Mouse (Mus musculus): ENCODE data around the gene Prkce.

Gene Prkce

DNA sequence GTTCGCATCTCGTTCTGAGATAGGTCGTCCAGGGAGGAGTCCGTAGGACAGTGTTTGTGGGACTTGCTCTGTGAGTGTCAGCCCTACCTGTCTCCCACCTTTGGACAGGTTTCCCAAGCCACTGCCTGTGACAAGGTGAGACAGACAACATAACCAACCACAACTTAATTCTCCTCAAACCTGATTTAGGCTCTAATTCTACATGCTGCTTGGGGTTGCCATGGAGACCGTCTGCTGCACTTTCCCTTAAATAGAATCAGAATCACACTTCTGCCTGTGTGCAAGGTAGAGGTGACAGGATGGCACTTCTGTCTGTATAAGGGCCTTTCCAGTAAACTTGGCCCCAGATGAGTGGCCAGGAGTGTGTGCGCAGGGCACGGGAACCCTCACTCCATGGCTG lies 248.4 kb downstream of the Prkce start:
- DNase-seq (ENCODE audit: low spot score), result no peak

- no peak for DNase-seq (ENCODE audit: low spot score)
Observed at GRCm38 (mm10) chr17:86418334-86418733, 250.7 kb downstream of the Prkce start.

DNA sequence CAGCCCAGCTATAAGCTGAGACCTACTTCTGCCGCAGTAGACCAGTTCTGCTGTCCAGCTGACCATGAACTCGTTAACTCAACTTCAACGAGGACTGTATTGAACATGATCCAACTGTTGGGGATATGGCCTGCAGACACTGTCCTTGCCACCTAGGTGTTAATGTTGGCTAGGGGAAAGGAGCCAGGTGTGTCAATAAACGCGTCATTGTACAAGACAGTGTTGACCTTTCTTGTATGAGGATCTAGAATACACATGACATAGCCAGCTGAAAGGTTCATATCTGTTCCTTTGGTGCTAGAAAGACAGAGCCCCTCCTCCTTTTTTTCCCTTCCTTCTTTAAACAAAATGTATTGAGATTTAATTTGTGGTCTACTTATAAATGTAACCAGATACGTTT lies 251.6 kb downstream of the Prkce start:
- DNase-seq (ENCODE audit: low spot score), result no peak

- DNase-seq (ENCODE audit: low spot score), result no peak
Observed at GRCm38 (mm10) chr17:86420646-86421338, 253.2 kb downstream of the Prkce start.

- no peak for DNase-seq (ENCODE audit: low spot score)
Observed at GRCm38 (mm10) chr17:86422023-86422422, 254.4 kb downstream of the Prkce start.

DNA sequence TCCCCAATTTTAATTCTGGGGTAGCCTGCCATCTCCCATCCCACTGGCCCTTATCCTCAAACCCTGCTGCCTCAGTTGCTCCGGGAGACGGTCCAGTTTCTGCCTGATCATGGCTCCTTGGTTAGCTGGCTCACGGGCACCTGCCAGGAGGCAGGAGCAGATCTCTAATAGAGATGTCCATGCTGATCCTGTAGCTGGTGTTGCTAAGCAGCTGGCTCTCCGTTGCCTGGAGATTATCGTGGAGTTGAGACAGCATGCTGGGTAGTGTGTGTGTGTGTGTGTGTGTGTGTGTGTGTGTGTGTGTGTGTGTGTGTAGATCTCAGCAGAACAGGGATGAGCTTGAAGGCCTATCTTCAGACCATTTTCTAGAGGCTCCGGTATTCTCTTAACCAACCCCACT lies 262.3 kb downstream of the Prkce start:
- DNase-seq (ENCODE audit: low spot score), result no peak

DNA sequence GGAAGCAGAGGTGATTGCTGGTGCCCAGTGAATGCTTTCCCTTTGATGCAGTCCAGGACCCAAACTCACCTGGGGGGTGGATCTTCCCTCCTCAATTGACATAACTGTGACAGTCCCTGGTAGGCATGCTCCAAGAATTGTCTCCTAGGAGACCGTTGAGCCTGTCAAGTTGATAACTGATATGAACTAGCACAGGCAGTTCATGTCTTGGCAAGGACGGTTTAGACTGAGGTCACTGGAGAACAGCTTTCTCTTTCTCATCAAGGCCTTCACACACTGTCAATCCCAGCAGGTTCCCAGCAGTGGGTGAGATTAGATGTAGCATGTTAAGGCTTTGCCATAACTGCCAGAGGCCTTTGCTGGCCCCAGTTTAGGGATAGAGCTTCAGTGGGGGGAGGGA lies 265.5 kb downstream of the Prkce start:
- DNase-seq (ENCODE audit: low spot score), result no peak

- DNase-seq (ENCODE audit: low spot score), result no peak
Observed at GRCm38 (mm10) chr17:86433813-86434212, 266.2 kb downstream of the Prkce start.

- DNase-seq (ENCODE audit: low spot score), result no peak
Observed at GRCm38 (mm10) chr17:86434781-86435180, 267.2 kb downstream of the Prkce start.

GRCm38 (mm10) chr17:86435570-86435969 lies 268.0 kb downstream of the Prkce start:
- DNase-seq (ENCODE audit: low spot score), result no peak

DNA sequence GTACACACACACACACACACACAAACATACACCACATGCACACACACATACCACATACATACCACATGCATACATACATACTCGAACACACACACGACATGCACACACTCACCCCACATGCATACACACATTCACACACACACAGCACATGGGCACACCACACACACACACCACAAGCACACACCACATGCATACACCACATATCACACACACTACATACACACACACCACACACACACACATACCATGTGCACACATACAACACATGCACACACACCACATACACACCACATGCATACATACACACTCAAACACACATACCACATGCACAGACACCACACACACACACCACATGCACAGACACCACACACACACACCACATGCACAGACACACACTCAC lies 268.4 kb downstream of the Prkce start:
- no peak for DNase-seq (ENCODE audit: low spot score)

GRCm38 (mm10) chr17:86436583-86437370 lies 269.2 kb downstream of the Prkce start:
- DNase-seq (ENCODE audit: low spot score), result peak; percentile 34

GRCm38 (mm10) chr17:86437516-86438277 lies 270.1 kb downstream of the Prkce start:
- no peak for DNase-seq (ENCODE audit: low spot score)

GRCm38 (mm10) chr17:86438278-86438661 lies 270.7 kb downstream of the Prkce start:
- no peak for DNase-seq (ENCODE audit: low spot score)

DNA sequence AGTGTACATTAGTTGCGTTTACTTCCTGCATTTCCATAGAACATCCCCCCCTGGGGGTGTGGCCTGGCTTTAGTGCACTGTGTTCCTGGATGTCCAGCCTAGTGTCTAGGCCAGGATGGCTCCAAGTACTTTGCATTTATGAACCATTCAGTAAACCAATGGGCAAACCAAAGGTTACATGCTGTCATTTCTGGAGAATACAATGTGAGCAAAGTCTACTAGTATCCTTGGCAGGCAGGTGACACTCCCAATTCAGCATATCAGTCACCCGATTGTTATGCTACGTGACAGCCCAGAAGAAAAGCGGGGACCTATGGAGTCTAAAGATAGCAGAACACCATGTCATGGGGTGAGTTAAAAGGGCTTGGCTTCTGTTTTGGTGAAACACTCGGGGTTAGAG lies 271.2 kb downstream of the Prkce start:
- DNase-seq (ENCODE audit: low spot score), result no peak

DNA sequence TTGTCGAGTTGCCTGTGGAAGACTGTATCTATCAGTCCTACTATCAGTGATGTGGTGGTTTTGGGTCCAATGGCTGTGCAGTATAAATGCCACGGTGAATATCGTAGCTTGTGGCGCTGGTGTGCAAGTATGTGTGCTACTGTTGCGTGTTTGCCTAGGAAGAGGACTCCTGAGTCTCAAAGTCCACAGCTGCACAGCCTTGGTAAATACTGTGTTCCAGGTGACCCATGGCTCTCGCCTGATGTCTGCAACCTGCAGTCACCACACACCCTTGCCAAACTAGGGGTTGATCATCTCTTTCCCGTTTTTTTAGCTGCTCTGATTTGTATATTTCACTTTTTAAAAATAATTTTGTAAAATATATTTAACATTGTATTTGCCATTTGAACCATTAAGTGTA lies 273.5 kb downstream of the Prkce start:
- DNase-seq (ENCODE audit: low spot score), result no peak

DNA sequence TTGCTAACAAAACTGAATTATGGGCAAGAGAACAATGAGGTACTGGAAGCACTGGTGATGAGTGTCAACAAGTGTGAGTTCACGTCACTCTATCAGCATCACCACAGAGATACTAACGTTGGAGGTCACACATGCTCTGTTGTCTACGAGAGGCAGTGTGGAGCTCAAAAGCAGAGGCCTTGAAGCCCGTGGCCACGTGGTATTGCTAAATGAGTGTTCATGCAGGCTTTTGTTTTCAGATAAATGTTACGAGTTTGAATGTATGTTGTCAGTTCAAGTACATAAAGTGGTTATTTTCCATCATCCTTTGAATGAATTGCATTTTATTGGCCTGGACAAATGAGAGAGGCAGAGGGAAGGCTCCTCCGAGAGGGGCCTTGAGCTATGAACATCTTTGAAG lies 276.3 kb downstream of the Prkce start:
- DNase-seq (ENCODE audit: low spot score), result no peak

DNA sequence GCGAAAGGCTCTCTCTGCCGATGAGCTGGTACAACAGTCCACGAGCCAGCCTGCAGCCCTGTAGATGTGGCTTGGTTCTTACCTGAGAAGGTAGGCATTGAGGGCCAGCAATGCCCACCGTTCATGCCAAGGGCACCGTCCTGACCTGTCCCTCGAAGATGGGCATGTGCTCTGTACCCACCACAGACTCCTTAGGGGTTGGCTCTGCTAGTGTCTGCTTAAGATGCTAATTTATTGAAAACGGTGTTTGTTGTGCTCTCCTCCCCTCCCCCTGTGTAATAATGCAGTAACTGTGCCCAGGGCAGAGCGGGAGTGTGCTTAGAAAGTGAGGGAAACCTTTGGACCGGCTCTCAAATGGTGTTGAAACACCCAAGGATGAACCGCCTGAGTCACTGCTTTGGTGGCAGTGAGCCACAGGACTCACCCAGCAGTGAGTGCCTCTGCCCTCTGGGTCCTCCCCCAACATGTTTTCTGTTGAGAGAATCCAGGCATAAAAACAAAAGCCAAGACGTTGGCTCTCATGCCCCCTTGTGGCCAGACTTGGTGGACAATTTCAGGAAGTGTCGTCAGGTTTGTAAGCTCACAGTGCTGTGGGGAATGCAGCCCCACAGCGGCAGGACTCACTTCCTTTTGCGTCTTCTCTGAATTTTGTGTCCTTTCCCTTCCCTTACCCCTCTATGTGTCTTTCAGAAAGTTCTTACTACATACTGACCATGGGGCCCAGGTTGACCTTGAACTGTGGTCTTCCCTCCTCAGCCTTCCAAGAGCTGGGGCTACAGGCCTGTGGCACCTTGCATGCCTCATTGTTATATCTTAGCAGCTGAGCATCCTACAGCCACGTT lies 277.2 kb downstream of the Prkce start:
- DNase-seq (ENCODE audit: low spot score), result peak; percentile 95

- DNase-seq (ENCODE audit: low spot score), result no peak
Observed at GRCm38 (mm10) chr17:86445420-86445720, 277.8 kb downstream of the Prkce start.

DNA sequence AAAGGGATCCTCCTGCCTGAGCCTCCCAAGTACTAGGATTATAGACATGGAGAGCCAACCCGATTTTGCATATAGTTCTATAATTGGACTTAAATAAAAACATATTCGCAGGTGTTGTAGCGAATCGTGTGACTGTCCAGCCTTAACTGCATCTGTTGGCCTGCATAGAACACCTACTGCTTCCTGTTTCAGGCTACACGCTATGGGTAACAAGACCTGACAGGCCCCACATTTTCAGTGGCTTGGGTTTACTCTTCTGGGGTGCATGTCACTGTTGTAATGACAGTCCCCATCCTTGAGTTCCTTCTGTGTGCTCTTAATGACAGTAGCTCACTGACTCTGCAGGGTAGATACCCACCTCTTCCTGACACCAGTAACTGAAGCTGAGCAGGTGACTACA lies 278.3 kb downstream of the Prkce start:
- no peak for DNase-seq (ENCODE audit: low spot score)

GRCm38 (mm10) chr17:86447101-86447598 lies 279.6 kb downstream of the Prkce start:
- DNase-seq (ENCODE audit: low spot score), result peak; percentile 61

DNA sequence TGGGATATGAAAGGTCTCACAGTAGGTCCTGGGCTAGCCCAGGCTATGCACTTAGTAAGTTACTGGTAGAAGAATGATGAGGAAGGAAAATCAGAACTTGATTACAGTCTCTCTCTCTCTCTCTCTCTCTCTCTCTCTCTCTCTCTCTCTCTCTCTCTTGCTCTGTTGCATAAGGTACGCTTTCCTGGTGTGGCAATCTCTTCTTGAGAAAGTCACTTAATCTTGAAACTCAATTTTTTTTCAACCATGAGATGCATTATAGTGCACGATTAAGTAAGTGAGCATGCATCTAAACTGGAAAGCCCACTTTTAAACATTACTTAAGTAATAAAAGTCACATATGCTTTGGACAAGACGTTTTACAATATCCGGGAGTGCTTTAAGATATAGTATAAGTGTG lies 285.3 kb downstream of the Prkce start:
- no peak for DNase-seq (ENCODE audit: low spot score)

All from lung, postnatal 25 days (tissue).